Mouse (Mus musculus) heart, adult 2 months (tissue): ENCODE measurements around the gene Fut2. TPM values are rescaled to one million over a fixed set of nuclear protein-coding genes. Genes with fewer than 3 reads are reported as not detected.

Source experiments
- DNase-seq, 2 experiments: peaks; one replicate each; pipeline ENCODE4 v3.0.0; 2021
- H3K27ac ChIP-seq: fragments of 200-600 bp; 2 replicates; pipeline ENCODE4 v1.8.1; 2022
- H3K27me3 ChIP-seq: fragments of 200-500 bp; 2 replicates; pipeline ENCODE4 v1.6.1; 2012; ENCODE audit warnings: mild to moderate bottlenecking, low read length, inconsistent platforms, mixed read lengths; ENCODE audit not compliant: control insufficient read depth, insufficient read depth
- H3K36me3 ChIP-seq: fragments of 200-500 bp; 2 replicates; pipeline ENCODE4 v1.6.1; 2012; ENCODE audit warnings: low read length, inconsistent platforms; ENCODE audit not compliant: control insufficient read depth, insufficient read depth
- H3K4me1 ChIP-seq: fragments of 200-500 bp; 2 replicates; pipeline ENCODE4 v1.6.1; 2011; ENCODE audit warnings: low read length; ENCODE audit not compliant: control insufficient read depth, insufficient read depth
- H3K4me3 ChIP-seq: fragments of 200-600 bp; 2 replicates; pipeline ENCODE4 v1.8.1; 2022
- H3K79me2 ChIP-seq: fragments of 200-500 bp; replicated peaks from 2 replicates; pipeline ENCODE4 v1.6.1; 2012; ENCODE audit warnings: mild to moderate bottlenecking, inconsistent platforms, low read length, moderate library complexity, mixed read lengths; ENCODE audit not compliant: control insufficient read depth, insufficient read depth
- H3K9ac ChIP-seq: fragments of 200-500 bp; 2 replicates; pipeline ENCODE4 v1.6.1; 2012; ENCODE audit warnings: low read depth, mild to moderate bottlenecking, control low read depth, inconsistent platforms, low read length, mixed read lengths
- CTCF ChIP-seq: fragments of 200-600 bp; IDR thresholded peaks from 2 replicates; pipeline ENCODE4 v1.8.1; 2022; ENCODE audit warnings: antibody characterized with exemption, mild to moderate bottlenecking, moderate library complexity
- EP300 ChIP-seq: fragments of 200-500 bp; IDR thresholded peaks from 2 replicates; pipeline ENCODE4 v1.6.1; 2011; ENCODE audit warnings: low read depth, low read length, control low read depth; ENCODE audit not compliant: insufficient read depth
- POLR2A ChIP-seq: fragments of 200-500 bp; IDR thresholded peaks from 2 replicates; pipeline ENCODE4 v1.6.1; 2011; ENCODE audit warnings: mild to moderate bottlenecking, low read depth, low read length, control low read depth; ENCODE audit not compliant: insufficient read depth
- WGBS: fragments of 180-500 bp; shearing (Covaris S2); methylation state at CpG from one replicate; pipeline ENCODE4 v1.1.7; 2018; 5-methylcytosine and 5-hydroxymethylcytosine counted together
- intact Hi-C: fragments of 180-260 bp; cut with DNase I; formaldehyde crosslinking; loops from one replicate; pipeline ENCODE4 v1.15.1; 2025
- polyA plus RNA-seq: library from polyadenylated mRNA; depleted of rRNA; stranded (reverse); fragments of >200 nt; gene quantifications from 2 replicates; pipeline ENCODE4 v1.2.3, GENCODE M21; 2012
- total RNA-seq, 2 experiments: library from RNA; stranded (reverse); gene quantifications; 2 replicates each; pipeline ENCODE4 v1.2.3; 2021

Gene Fut2
- total and polyA plus RNA-seq, 3 experiments = 0.50 to 1.1 (median 0.60) TPM

DNA sequence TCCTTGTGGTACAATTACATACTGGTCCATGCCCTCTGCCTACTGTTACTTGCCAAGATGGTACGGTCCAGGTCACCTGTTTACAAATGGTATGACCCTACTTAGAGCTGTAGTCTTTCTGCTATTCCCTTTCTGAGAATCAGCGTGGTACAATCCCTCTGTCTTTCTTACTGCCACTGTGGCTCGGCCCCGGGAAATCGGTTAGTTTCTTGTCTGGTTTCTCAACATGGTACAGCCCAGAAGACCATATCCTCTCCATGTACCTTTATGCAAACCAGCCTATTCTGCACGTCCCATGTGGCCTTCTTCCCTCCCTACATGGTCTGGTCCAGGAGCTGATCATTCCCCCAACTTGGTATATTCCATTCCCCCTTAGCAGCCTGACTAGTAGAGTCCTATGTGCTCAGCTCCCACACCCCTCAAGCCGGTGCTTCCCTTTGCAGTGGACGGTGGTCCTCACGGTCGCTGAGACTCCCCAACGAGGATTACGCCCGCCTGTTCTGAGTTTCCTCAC, 37.9 kb upstream of the Fut2 start:
- peak overlapping the region; percentile 82 for H3K9ac ChIP-seq
- H3K27ac ChIP-seq = peak overlapping the region; percentile 91
- H3K4me3 ChIP-seq = peak overlapping the region; percentile 51
- H3K27me3 ChIP-seq = 0 out of 2 replicates have a peak, but pooled peaks cover 3% of the 10 kb centered on the region
- under 1% methylated on average over 13 of the region's 13 CpGs for WGBS
- TF ChIP-seq CTCF (no peak), POLR2A (peak; percentile 99), EP300 (peak; percentile 87)
- DNase-seq = peak in 1 of 2 experiments; percentile 68
- H3K36me3 ChIP-seq = peaks cover 13% of the 10 kb centered on the region
- peaks cover 18% of the 10 kb centered on the region for H3K4me1 ChIP-seq
- intact Hi-C loops = loop anchor here (5.0 kb wide), 3 partner anchors 177 to 1152 kb away; partner anchors contain the start of genes Nr1h2, Plekha4 and Ppp1r15a
- no peaks in the 10 kb centered on the region for H3K79me2 ChIP-seq

DNA sequence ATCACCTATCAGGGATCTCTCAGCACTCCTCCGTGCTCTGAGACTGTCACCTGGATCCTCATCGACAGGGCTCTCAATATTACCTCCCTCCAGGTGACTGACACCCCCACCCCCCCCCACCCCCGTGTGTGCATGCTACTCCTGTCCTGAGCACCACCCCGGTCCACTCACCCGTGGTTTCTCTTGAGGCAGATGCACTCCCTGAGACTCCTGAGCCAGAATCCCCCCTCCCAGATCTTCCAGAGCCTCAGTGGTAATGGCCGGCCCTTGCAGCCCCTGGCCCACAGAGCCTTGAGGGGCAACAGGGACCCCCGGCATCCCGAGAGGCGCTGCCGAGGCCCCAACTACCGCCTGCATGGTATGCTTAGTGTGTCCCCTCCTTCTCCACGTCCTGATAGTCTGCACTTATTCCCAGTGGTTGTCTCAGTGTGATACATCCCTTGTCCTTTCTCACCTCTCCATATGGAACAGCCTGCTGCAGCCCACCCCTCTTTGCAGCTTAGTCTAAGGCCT, 37.4 kb upstream of the Fut2 start:
- H3K4me1 ChIP-seq = peaks cover 15% of the 10 kb centered on the region

DNA sequence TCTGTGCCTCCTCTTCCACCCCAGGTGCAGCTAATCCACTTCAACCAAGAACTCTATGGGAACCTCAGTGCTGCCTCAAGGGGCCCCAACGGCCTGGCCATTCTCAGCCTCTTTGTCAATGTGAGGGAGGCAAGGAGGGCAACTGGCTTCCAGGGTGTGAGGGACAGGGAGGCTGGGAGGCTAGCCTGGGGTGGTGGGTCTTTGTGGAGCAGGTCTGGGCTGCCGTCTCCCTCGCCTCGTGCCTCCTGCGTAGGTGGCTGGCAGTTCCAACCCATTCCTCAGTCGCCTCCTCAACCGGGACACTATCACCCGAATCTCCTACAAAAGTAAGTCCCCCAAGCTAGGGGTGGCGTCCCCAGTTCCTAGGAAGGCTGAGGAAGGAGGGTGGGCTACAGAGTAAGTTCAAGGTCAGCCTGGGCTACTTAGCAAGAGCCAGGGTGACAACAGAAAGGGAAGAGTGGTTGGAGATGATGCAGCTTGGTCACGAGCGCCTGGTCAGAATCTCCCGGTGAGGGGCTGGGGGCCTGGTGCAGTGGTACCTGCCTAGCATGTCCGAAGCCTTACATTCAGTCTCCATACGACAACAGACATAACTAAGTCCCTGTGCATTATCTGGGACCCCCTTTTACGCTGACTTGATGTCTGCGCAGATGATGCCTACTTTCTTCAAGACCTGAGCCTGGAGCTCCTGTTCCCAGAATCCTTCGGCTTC, 36.8 kb upstream of the Fut2 start:
- H3K79me2 ChIP-seq = no peaks in the 10 kb centered on the region
- H3K27ac ChIP-seq = no peak overlapping the region
- 0 out of 2 replicates have a peak, but pooled peaks cover 3% of the 10 kb centered on the region for H3K27me3 ChIP-seq
- peaks cover 1% of the 10 kb centered on the region; the same call in 1 of the 2 replicates for H3K36me3 ChIP-seq
- intact Hi-C loops = loop anchor here (5.0 kb wide), 3 partner anchors 176 to 1151 kb away; partner anchors contain the start of genes Nr1h2, Plekha4 and Ppp1r15a
- TF ChIP-seq EP300 (no peak), POLR2A (no peak), CTCF (no peak)
- DNase-seq = no peak
- H3K4me1 ChIP-seq = peaks cover 9% of the 10 kb centered on the region
- 87% methylated on average over 17 of the region's 17 CpGs for WGBS
- H3K9ac ChIP-seq = no peak overlapping the region
- H3K4me3 ChIP-seq = no peak overlapping the region

More for the DNA sequence above, 37.4 kb upstream of the Fut2 start:
- peak overlapping the region; percentile 91 for H3K27ac ChIP-seq
- intact Hi-C loops = loop anchor here (5.0 kb wide), 3 partner anchors 176 to 1151 kb away; partner anchors contain the start of genes Nr1h2, Plekha4 and Ppp1r15a
- peak in 1 of 2 experiments; percentile 36 for DNase-seq
- H3K79me2 ChIP-seq = no peaks in the 10 kb centered on the region
- H3K9ac ChIP-seq = peak overlapping the region; percentile 82
- TF ChIP-seq EP300 (no peak), POLR2A (no peak), CTCF (no peak)
- peak overlapping the region; percentile 51; the same call in 1 of the 2 replicates for H3K4me3 ChIP-seq
- 35% methylated on average over 12 of the region's 12 CpGs for WGBS
- H3K27me3 ChIP-seq = 0 out of 2 replicates have a peak, but pooled peaks cover 3% of the 10 kb centered on the region
- H3K36me3 ChIP-seq = peaks cover 7% of the 10 kb centered on the region

DNA sequence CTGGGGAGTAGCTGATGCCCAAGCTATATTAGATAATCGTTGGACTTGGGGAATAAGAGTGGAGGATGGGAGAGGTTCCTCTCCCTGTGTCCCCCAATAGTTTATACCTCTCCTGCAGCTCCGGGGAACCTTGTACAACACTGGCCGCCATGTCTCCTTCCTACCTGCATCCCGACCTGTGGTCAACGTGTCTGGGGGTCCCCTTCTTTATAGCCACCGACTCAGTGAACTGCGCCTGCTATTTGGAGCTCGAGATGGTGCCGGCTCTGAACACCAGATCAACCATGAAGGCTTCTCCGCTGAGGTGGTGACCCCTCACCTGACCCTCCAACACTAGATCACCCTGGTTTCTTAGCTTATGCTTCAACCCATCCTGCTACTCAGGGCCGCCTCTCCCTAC, 36.1 kb upstream of the Fut2 start:
- H3K9ac ChIP-seq = no peak overlapping the region
- TF ChIP-seq CTCF (no peak), POLR2A (no peak), EP300 (no peak)
- intact Hi-C loops = loop anchor here (5.0 kb wide), 3 partner anchors 175 to 1150 kb away; partner anchors contain the start of genes Nr1h2, Plekha4 and Ppp1r15a

DNA sequence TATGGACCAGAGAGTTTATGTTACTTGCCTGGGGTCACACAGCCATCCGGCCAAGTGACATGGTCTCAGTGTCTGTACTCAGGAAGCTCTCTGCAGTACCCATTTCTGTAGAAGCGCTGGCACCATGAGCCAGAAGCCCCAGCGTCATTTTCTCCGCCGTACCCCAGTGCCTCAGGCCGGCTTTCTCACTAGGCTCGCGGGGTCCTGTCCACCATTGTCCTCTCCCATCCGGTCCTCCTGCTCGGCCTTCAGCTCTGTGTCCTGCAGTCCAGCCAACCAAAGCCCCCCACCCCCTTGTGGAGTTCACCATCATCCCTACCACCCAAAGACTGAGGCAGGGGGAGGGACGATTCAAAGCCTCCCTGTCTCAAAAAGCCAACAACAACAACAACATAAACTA, 35.4 kb upstream of the Fut2 start:
- no peak overlapping the region for H3K4me3 ChIP-seq
- no peak overlapping the region for H3K9ac ChIP-seq
- H3K27ac ChIP-seq = no peak overlapping the region; the same call in 1 of the 2 replicates
- H3K27me3 ChIP-seq = 0 out of 2 replicates have a peak, but pooled peaks cover 3% of the 10 kb centered on the region
- no peaks in the 10 kb centered on the region for H3K36me3 ChIP-seq
- intact Hi-C loops = loop anchor here (5.0 kb wide), 3 partner anchors 174 to 1149 kb away; partner anchors contain the start of genes Nr1h2, Plekha4 and Ppp1r15a
- no peak for DNase-seq
- TF ChIP-seq POLR2A (no peak), EP300 (no peak), CTCF (no peak)
- no peaks in the 10 kb centered on the region for H3K79me2 ChIP-seq
- H3K4me1 ChIP-seq = peaks cover 9% of the 10 kb centered on the region
- WGBS = 88% methylated on average over 11 of the region's 11 CpGs

More for the DNA sequence above, 36.1 kb upstream of the Fut2 start:
- no peaks in the 10 kb centered on the region for H3K79me2 ChIP-seq
- no peak for DNase-seq
- WGBS = 88% methylated on average over 11 of the region's 11 CpGs
- peaks cover 9% of the 10 kb centered on the region for H3K4me1 ChIP-seq
- no peak overlapping the region for H3K27ac ChIP-seq
- no peaks in the 10 kb centered on the region for H3K36me3 ChIP-seq
- H3K27me3 ChIP-seq = 0 out of 2 replicates have a peak, but pooled peaks cover 3% of the 10 kb centered on the region
- H3K4me3 ChIP-seq = no peak overlapping the region
